Mouse (Mus musculus) urinary bladder, postnatal 14 days (tissue): Measurements from ENCODE around the gene Arih2.

ENCODE experiments used
- DNase-seq: peaks from one replicate; pipeline ENCODE4 v3.0.0; 2021; ENCODE audit warnings: low spot score

Arih2 gene

DNA sequence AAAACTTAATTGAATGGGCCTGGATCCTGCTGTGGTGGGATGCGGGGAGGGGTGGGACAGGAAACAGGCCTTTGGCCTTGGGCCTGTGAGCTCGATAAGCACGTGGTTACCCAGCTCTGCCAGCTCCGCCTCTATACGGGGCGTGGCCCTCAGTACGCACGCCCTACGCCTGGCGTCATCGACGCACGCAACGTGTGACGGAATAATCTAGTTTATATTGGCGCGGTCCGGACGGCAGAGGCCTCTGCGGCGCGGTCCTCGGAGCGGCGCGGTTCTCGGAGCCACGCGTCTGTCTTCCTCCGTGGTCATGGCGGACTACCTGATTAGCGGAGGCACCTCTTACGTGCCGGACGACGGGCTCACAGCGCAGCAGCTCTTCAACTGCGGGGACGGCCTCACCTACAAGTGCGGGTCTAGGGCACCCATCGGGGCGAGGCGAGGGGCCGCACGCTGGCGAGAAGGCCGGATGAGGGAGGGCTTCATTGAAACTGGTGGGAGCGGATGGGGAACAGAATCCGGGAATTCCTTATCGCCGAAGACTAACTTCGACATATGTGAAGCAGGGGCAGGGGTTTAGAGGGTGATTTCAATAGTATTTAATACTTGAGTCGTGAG lies 88.9 kb downstream of the Arih2 start, which contains the start of gene Impdh2:
TSS of gene Impdh2 (plus strand) at position 60 of the 615 bp plus-strand sequence.
- peak; percentile 94 for DNase-seq

DNA sequence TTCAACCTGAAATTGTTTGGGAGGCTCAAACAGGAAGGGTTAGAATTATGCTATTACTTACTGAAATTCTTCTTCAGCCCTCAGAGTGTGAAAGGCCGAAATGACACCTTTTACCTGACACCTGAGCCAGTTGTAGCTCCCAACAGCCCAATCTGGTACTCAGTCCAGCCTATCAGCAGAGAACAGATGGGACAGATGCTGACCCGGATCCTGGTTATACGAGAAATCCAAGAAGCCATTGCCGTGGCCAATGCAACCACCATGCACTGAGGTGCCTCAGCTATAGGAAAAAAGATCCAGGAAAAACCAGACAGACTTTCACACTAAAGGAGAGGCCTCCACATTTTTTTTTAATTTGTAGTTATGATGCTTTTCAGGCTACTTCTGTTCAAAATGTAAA lies 90.0 kb downstream of the Arih2 start:
- DNase-seq, result no peak
